ENCODE assay signal across 33 mouse cellular contexts in the genomic region with DNA sequence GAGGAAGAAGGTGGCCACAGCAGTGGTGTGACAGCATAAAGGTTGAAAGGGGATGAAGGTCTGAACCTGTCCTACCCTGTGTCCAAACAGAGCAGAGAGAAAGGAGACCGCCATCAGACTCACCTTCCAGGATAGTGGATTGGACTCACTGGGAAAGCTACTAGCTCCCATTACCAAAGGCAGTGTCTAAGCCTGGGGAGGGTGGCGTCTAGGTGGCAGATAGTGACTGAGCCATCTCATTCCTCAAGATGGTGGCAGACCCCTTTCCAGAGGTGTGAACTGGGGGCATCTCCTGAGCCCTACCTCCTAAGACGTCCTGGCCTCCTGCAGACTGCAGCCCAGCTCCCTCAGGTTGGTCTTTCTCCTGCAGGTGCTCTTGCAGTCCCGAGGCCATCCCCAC. TPM values are rescaled to one million over a fixed set of nuclear protein-coding genes. Genes with fewer than 3 reads are reported as not detected.
"Had no signal": no experiment of that assay in that cellular context is flagged by ENCODE, and none has a peak within 500 bp of the region (broad histone marks: within the 10 kb centered on the region; RNA-seq: fewer than 3 reads in every experiment).

No protein-coding gene starts in this region.

- H3K4me2 ChIP-seq: heart, embryonic 12.5 days; hindbrain, embryonic 12.5 days; hindbrain, embryonic 14.5 days; intestine, embryonic 15.5 days; kidney, embryonic 15.5 days; limb, embryonic 12.5 days; liver, embryonic 11.5 days; liver, embryonic 13.5 days; liver, embryonic 15.5 days had no signal

- H3K36me3 ChIP-seq: heart, embryonic 10.5 days; heart, embryonic 12.5 days; hindbrain, embryonic 10.5 days; hindbrain, embryonic 12.5 days; intestine, embryonic 15.5 days; kidney, embryonic 15.5 days; limb, embryonic 10.5 days; limb, embryonic 12.5 days; liver, embryonic 13.5 days; liver, embryonic 15.5 days had no signal

- H3K4me1 ChIP-seq: limb, embryonic 12.5 days; liver, embryonic 13.5 days; liver, embryonic 15.5 days had no signal

- DNase-seq: gastrocnemius, postnatal 25 days; heart, postnatal 10 days; kidney, adult 18-20 months; kidney, adult 9 months; kidney, postnatal 10 days; kidney, postnatal 25 days; kidney, postnatal 4 days; layer of hippocampus, adult 9-11 months; liver; liver, embryonic 13.5 days; liver, postnatal 0 days had no signal

- H3K4me3 ChIP-seq: heart, embryonic 10.5 days; heart, embryonic 12.5 days; hindbrain, embryonic 10.5 days; hindbrain, embryonic 12.5 days; intestine, embryonic 15.5 days; kidney, embryonic 15.5 days; limb, embryonic 10.5 days; limb, embryonic 12.5 days; liver, embryonic 13.5 days; liver, embryonic 15.5 days had no signal

- H3K9me3 ChIP-seq: heart, embryonic 10.5 days; heart, embryonic 12.5 days; hindbrain, embryonic 10.5 days; hindbrain, embryonic 12.5 days; intestine, embryonic 15.5 days; kidney, embryonic 15.5 days; limb, embryonic 10.5 days; limb, embryonic 12.5 days; liver, embryonic 13.5 days; liver, embryonic 15.5 days had no signal

- H3K27me3 ChIP-seq: hindbrain, embryonic 12.5 days; intestine, embryonic 15.5 days; kidney, embryonic 15.5 days; liver, embryonic 13.5 days; liver, embryonic 15.5 days had no signal

- H3K27ac ChIP-seq: heart, embryonic 10.5 days; hindbrain, embryonic 14.5 days; intestine, embryonic 15.5 days; limb, embryonic 10.5 days; limb, embryonic 12.5 days; liver, embryonic 13.5 days; liver, embryonic 15.5 days had no signal

- ATAC-seq: hindbrain, embryonic 16.5 days; inflammation-experienced regulatory T-cells, adult 6 months; intestine, embryonic 15.5 days; intestine, postnatal 0 days; liver, postnatal 0 days had no signal

- H3K9ac ChIP-seq: heart, embryonic 12.5 days; hindbrain, embryonic 12.5 days; hindbrain, embryonic 14.5 days; intestine, embryonic 15.5 days; kidney, embryonic 15.5 days; limb, embryonic 12.5 days; liver, embryonic 13.5 days; liver, embryonic 15.5 days; liver, postnatal 0 days had no signal

RNA-seq across cellular contexts. Expression of a gene that starts 10.5 kb away (rescaled TPM):
- total RNA-seq: granulocyte monocyte progenitor cell, adult 5-6 weeks had no signal
- polyA plus RNA-seq: inflammation-experienced regulatory T-cells, adult 6 months had no signal

RNA-seq across cellular contexts. Expression of a gene that starts 29.4 kb away (rescaled TPM):
- total RNA-seq: gastrocnemius, postnatal 25 days; granulocyte monocyte progenitor cell, adult 5-6 weeks; heart, postnatal 25 days; layer of hippocampus, postnatal 25 days; left cerebral cortex, postnatal 14 days; left cerebral cortex, postnatal 36 days had no signal
- polyA plus RNA-seq: heart, embryonic 12.5 days; heart, embryonic 14.5 days; heart, embryonic 16.5 days; hindbrain, embryonic 10.5 days; hindbrain, embryonic 12.5 days; hindbrain, embryonic 14.5 days; hindbrain, embryonic 16.5 days; inflammation-experienced regulatory T-cells, adult 6 months; intestine, embryonic 15.5 days; intestine, postnatal 0 days; kidney, embryonic 15.5 days; limb, embryonic 10.5 days; limb, embryonic 12.5 days; limb, embryonic 14.5 days; liver, embryonic 11.5 days; liver, embryonic 13.5 days; liver, embryonic 15.5 days; liver, postnatal 0 days had no signal
